Mouse (Mus musculus) adrenal gland, postnatal 0 days (tissue): ENCODE results near the gene Adgra1. TPM values are rescaled to one million over a fixed set of nuclear protein-coding genes. Genes with fewer than 3 reads are reported as not detected.

ENCODE experiments used
- polyA plus RNA-seq: library from polyadenylated mRNA; unstranded; fragments of >200 nt; fragmentation: Nextera tagmentation; extraction: Ambion mirVana; gene quantifications from 2 replicates; pipeline ENCODE4 v1.2.1, GENCODE M21; 2015

The Adgra1 gene
- 6.6 and 9.9 TPM in 2 replicates for polyA plus RNA-seq

GRCm38 (mm10) chr7:139834036-139834435, at the start of gene Adgra1:
TSS of gene Adgra1 (plus strand) at chr7:139834174.

DNA sequence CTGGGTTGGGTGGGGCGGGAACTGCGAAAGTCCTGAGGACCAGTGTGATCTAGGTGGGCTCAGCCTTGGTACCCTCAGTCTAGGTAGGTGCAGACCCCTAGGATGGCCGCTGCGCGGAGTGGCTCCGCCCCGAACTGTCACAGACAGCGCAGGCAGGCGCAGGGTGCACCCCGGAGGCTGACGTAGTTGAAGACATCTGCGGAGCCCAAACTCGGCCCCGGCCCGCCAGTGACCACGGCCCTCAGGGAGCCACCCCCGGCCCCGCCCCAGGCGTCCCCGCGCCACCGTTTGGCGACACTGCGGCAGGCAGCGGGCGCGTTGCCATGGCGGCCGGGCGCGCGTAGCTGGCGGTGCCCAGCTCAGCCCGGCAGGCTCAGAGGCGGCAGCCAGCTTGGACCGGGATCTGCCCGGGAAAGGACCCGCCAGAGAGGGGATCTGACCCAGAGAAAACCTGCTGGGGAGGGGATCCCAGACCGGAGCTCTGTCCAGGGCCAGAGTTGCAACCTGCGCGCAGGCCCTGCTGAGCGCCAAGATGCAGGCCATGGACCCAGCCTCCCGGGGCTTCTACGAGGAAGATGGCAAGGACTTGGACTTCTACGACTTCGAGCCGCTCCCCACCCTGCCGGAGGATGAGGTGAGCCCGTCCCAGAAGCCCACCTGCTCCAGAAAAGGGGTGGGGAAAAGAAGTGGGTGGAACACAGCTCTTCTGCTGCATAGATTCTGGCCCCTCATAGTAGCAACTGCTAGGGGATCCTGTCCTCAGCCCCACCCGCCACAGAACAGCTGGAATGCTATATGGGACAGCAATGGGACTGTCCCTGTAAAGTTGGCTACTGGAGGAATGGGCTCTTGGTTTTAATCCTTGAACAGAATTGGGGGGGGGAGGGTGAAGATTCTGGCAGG, 60.9 kb downstream of the Adgra1 start, which contains the start of gene Kndc1:
Kndc1 (plus strand) TSS at position 42 of the 903 bp plus-strand sequence.

Other genes with a start within 250 kb of the Adgra1 start
- 0.44 and 1.4 TPM in 2 replicates for gene Cfap46, start 150.4 kb upstream of the Adgra1 start, polyA plus RNA-seq
- 0.17 and 0.32 TPM in 2 replicates for gene Kndc1, start 60.5 kb downstream of the Adgra1 start, polyA plus RNA-seq
- gene Utf1, start 109.6 kb downstream of the Adgra1 start, polyA plus RNA-seq: 0.11 TPM in 1 of 2 replicates, not detected in the other
- gene 6430531B16Rik, start 144.6 kb downstream of the Adgra1 start, polyA plus RNA-seq: 0.85 and 1.9 TPM in 2 replicates
- gene Adam8, start 158.4 kb downstream of the Adgra1 start, polyA plus RNA-seq: 2.3 and 3.0 TPM in 2 replicates
- 32.4 and 34.1 TPM in 2 replicates for gene Zfp511, start 202.2 kb downstream of the Adgra1 start, polyA plus RNA-seq
- gene Tubgcp2, start 202.5 kb downstream of the Adgra1 start, polyA plus RNA-seq: 26.8 and 34.5 TPM in 2 replicates
- not detected in 2 replicates for gene Msx3, start 214.9 kb downstream of the Adgra1 start, polyA plus RNA-seq
- 21.4 and 28.3 TPM in 2 replicates for gene Caly, start 248.4 kb downstream of the Adgra1 start, polyA plus RNA-seq